Mouse (Mus musculus) neural tube, embryonic 15.5 days (tissue): ENCODE data around the gene Esrp2. TPM values are rescaled to one million over a fixed set of nuclear protein-coding genes. Genes with fewer than 3 reads are reported as not detected.

Experiments
- ATAC-seq: fragments of 200-750 bp; cut with Nextera tagmentation; 2 replicates; pipeline ENCODE4 v1.8.0; 2017; ENCODE audit warnings: mild to moderate bottlenecking, moderate TSS enrichment, moderate library complexity; ENCODE audit not compliant: low FRiP score
- H3K27ac ChIP-seq: fragments of 300-500 bp; sonication (generic); replicated peaks from 2 replicates; pipeline ENCODE4 v1.5.1; 2015; ENCODE audit warnings: mild to moderate bottlenecking, inconsistent platforms
- H3K27me3 ChIP-seq: fragments of 300-500 bp; sonication (generic); replicated peaks from 2 replicates; pipeline ENCODE4 v1.6.1; 2015; ENCODE audit warnings: inconsistent platforms
- H3K36me3 ChIP-seq: fragments of 300-500 bp; sonication (generic); 2 replicates; pipeline ENCODE4 v1.6.1; 2015; ENCODE audit warnings: inconsistent platforms
- H3K4me1 ChIP-seq: fragments of 300-500 bp; sonication (generic); 2 replicates; pipeline ENCODE4 v1.6.1; 2015; ENCODE audit warnings: inconsistent platforms
- H3K4me2 ChIP-seq: fragments of 300-500 bp; sonication (generic); 2 replicates; pipeline ENCODE4 v1.6.1; 2015; ENCODE audit warnings: inconsistent platforms, mild to moderate bottlenecking, moderate library complexity
- H3K4me3 ChIP-seq: fragments of 300-500 bp; sonication (generic); replicated peaks from 2 replicates; pipeline ENCODE4 v1.5.1; 2015; ENCODE audit warnings: mild to moderate bottlenecking, inconsistent platforms
- H3K9ac ChIP-seq: fragments of 300-500 bp; sonication (generic); replicated peaks from 2 replicates; pipeline ENCODE4 v1.6.1; 2015; ENCODE audit warnings: mild to moderate bottlenecking, inconsistent platforms
- H3K9me3 ChIP-seq: fragments of 300-500 bp; sonication (generic); replicated peaks from 2 replicates; pipeline ENCODE4 v1.6.1; 2016; ENCODE audit warnings: inconsistent platforms
- WGBS: fragments of 180-500 bp; shearing (Covaris S2); methylation state at CpG from one replicate; pipeline ENCODE4 v1.1.7; 2015; ENCODE audit warnings: mixed read lengths; 5-methylcytosine and 5-hydroxymethylcytosine counted together
- polyA plus RNA-seq: library from polyadenylated mRNA; unstranded; fragments of >200 nt; fragmentation: Nextera tagmentation; extraction: Ambion mirVana; gene quantifications from 2 replicates; pipeline ENCODE4 v1.2.1, GENCODE M21; 2015

Gene Esrp2
- polyA plus RNA-seq, 1 experiment from 2014 or later = 0.17 TPM

- no peaks in the 10 kb centered on the region for H3K9me3 ChIP-seq
- 98% methylated on average over 3 of the region's 3 CpGs for WGBS
- H3K27me3 ChIP-seq = no peaks in the 10 kb centered on the region
- no peak for ATAC-seq
- H3K9ac ChIP-seq = no peak overlapping the region
- H3K36me3 ChIP-seq = peaks cover 45% of the 10 kb centered on the region
- no peaks in the 10 kb centered on the region for H3K4me1 ChIP-seq
- no peak overlapping the region for H3K4me3 ChIP-seq
- H3K27ac ChIP-seq = no peak overlapping the region
- no peak overlapping the region for H3K4me2 ChIP-seq
These were observed 28.0 kb downstream of the Esrp2 start for GRCm38 (mm10) chr8:106108729-106109128.

GRCm38 (mm10) chr8:106108080-106108479, 28.7 kb downstream of the Esrp2 start:
- no peak overlapping the region for H3K27ac ChIP-seq
- no peaks in the 10 kb centered on the region for H3K27me3 ChIP-seq
- H3K4me1 ChIP-seq = no peaks in the 10 kb centered on the region
- H3K9me3 ChIP-seq = no peaks in the 10 kb centered on the region
- ATAC-seq = no peak
- WGBS = 94% methylated on average over 4 of the region's 4 CpGs
- H3K4me2 ChIP-seq = no peak overlapping the region
- H3K9ac ChIP-seq = no peak overlapping the region
- peaks cover 44% of the 10 kb centered on the region for H3K36me3 ChIP-seq
- no peak overlapping the region for H3K4me3 ChIP-seq

GRCm38 (mm10) chr8:106106193-106106592, 30.6 kb downstream of the Esrp2 start:
- Histone ChIP-seq H3K4me2 (no peak overlapping the region), H3K36me3 (peaks cover 36% of the 10 kb centered on the region), H3K27me3 (no peaks in the 10 kb centered on the region), H3K9me3 (no peaks in the 10 kb centered on the region), H3K4me3 (no peak overlapping the region), H3K27ac (no peak overlapping the region), H3K4me1 (no peaks in the 10 kb centered on the region), H3K9ac (no peak overlapping the region)
- ATAC-seq = no peak
- WGBS = 92% methylated on average over 1 of the region's 1 CpGs

GRCm38 (mm10) chr8:106103888-106104287, 32.9 kb downstream of the Esrp2 start:
- no peak overlapping the region for H3K4me2 ChIP-seq
- no peak for ATAC-seq
- H3K9me3 ChIP-seq = no peaks in the 10 kb centered on the region
- no peak overlapping the region for H3K9ac ChIP-seq
- peaks cover 32% of the 10 kb centered on the region for H3K36me3 ChIP-seq
- H3K27me3 ChIP-seq = no peaks in the 10 kb centered on the region
- H3K4me3 ChIP-seq = no peak overlapping the region
- no peak overlapping the region for H3K27ac ChIP-seq
- no peaks in the 10 kb centered on the region for H3K4me1 ChIP-seq
- 96% methylated on average over 2 of the region's 2 CpGs for WGBS

- Histone ChIP-seq H3K9me3 (no peaks in the 10 kb centered on the region), H3K4me2 (no peak overlapping the region), H3K4me1 (no peaks in the 10 kb centered on the region), H3K36me3 (peaks cover 23% of the 10 kb centered on the region), H3K27ac (no peak overlapping the region), H3K9ac (no peak overlapping the region), H3K27me3 (no peaks in the 10 kb centered on the region), H3K4me3 (no peak overlapping the region)
- ATAC-seq = no peak
- WGBS = 98% methylated on average over 4 of the region's 4 CpGs
These were observed 34.5 kb downstream of the Esrp2 start for GRCm38 (mm10) chr8:106102321-106102720.

Other genes starting within 250 kb of the Esrp2 start
- gene Nrn1l, start 243.4 kb downstream of the Esrp2 start, polyA plus RNA-seq = 1.4 and 1.5 TPM in 2 replicates
- 9.3 and 14.9 TPM in 2 replicates for gene Pskh1, start 236.5 kb downstream of the Esrp2 start, polyA plus RNA-seq
- gene Ctrl, start 203.1 kb downstream of the Esrp2 start, polyA plus RNA-seq = 3.2 and 3.5 TPM in 2 replicates
- 86.8 and 142 TPM in 2 replicates for gene Psmb10, start 198.5 kb downstream of the Esrp2 start, polyA plus RNA-seq
- gene Lcat, start 193.6 kb downstream of the Esrp2 start, polyA plus RNA-seq = 3.1 and 3.3 TPM in 2 replicates
- 10.8 and 14.1 TPM in 2 replicates for gene Slc12a4, start 170.9 kb downstream of the Esrp2 start, polyA plus RNA-seq
- gene Dpep3, start 157.5 kb downstream of the Esrp2 start, polyA plus RNA-seq = not detected in 2 replicates
- gene Dus2, start 145.6 kb downstream of the Esrp2 start, polyA plus RNA-seq = 27.8 and 30.6 TPM in 2 replicates
- 0.14 TPM in 1 of 2 replicates, not detected in the other for gene Dpep2nb, start 131.0 kb downstream of the Esrp2 start, polyA plus RNA-seq
- 20.8 and 20.9 TPM in 2 replicates for gene Ddx28, start 125.1 kb downstream of the Esrp2 start, polyA plus RNA-seq
- gene Nfatc3, start 78.1 kb downstream of the Esrp2 start, polyA plus RNA-seq = 3.5 and 4.4 TPM in 2 replicates
- 19.1 and 21.6 TPM in 2 replicates for gene Pla2g15, start 13.4 kb upstream of the Esrp2 start, polyA plus RNA-seq
- gene Slc7a6, start 31.9 kb upstream of the Esrp2 start, polyA plus RNA-seq = 55.6 and 61.5 TPM in 2 replicates
- gene Slc7a6os, start 74.0 kb upstream of the Esrp2 start, polyA plus RNA-seq = 36.2 and 36.8 TPM in 2 replicates
- 65.5 and 66.5 TPM in 2 replicates for gene Prmt7, start 74.0 kb upstream of the Esrp2 start, polyA plus RNA-seq
- 45.1 and 50.1 TPM in 2 replicates for gene Smpd3, start 201.0 kb upstream of the Esrp2 start, polyA plus RNA-seq